Mouse (Mus musculus) embryonic stem cell, embryonic (primary cell): ENCODE results near the gene C1qtnf5.

Source experiments
- CTCF ChIA-PET, 4 experiments: fragments of 300-600 bp in 2 of 4; fragments of 350-600 bp in 2 of 4; sonication (Branson Sonifier 250); formaldehyde crosslinking; loops; one replicate each; lab custom pipeline; 2022; ENCODE audit warnings: inconsistent platforms in 2 of 4; lab: Charles Lee
- POLR2A ChIA-PET, 4 experiments: fragments of 300-600 bp in 2 of 4; fragments of 350-600 bp in 2 of 4; sonication (Branson Sonifier 250); formaldehyde crosslinking; loops; one replicate each; lab custom pipeline; 2022; ENCODE audit warnings: antibody characterized with exemption in 4 of 4, inconsistent platforms in 1 of 4; lab: Charles Lee

Gene C1qtnf5

DNA sequence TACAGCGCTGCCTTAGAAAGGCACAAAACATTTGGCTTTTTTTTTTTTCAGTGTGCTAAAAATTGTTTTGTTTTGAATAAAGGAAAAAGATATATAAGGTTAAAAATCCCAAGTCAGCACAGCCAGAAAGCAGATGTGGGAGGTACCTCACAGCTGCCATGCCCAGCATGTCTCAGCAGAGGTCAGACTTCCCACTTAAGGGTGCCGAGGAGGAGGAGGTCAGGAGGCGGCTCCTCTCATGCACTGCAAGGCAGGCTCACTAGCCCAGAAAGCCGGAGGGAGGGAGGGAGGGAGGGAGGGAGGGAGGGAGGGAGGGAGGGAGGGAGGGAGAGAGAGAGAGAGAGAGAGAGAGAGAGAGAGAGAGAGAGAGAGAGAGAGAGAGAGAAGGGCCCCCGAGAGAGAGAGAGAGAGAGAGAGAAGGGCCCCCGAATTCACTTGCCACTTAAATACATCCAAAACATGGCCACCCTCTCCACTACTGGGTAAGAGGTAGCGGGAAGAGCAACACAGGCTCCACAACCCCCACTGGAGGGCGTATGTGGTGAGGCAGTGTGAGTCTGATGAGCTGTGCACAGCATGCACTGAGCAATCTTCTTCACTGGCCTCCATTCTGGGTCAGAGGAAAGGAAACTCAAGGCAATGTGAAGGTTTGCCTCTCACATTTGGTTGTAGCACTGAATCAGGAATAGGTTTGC lies 37.1 kb downstream of the C1qtnf5 start:
- POLR2A ChIA-PET, result interaction anchor here in 2 of 4 experiments (0.6 to 10.1 kb wide), 13 partner anchors 9 to 273 kb away, joined by 3 to 72 read pairs (median 4); partner anchors contain the start of genes H2afx (in 1 of the 2) and Mcam (in 1 of the 2)
- CTCF ChIA-PET, result interaction anchor here (0.5 to 1.5 kb wide), 26 partner anchors 8 to 826 kb away, joined by 3 to 9 read pairs (median 4); partner anchors contain the start of genes Abcg4 (in 1 of the 4), Cbl (in 1 of the 4), Dpagt1 (in 1 of the 4) and H2afx (in 1 of the 4)

DNA sequence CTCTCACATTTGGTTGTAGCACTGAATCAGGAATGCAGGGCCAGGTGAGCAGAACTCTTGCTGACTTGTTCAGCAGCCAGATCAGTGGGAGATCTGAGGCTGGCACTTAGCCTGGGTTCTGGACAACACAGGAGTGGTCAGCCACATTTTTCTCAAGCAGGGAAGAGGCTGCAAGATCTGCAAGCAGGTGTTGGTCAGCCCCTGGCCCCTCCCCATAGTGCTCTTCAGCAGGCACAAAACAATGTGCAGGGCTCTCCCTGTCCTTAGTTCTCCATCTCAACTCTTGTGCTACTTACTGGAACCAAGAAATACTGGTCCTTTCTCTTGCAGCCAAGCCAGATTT lies 37.6 kb downstream of the C1qtnf5 start:
- ChIA-PET CTCF (interaction anchor here (0.5 to 1.5 kb wide), 18 partner anchors 9 to 827 kb away, joined by 3 to 6 read pairs (median 4); partner anchors contain the start of genes Dpagt1 (in 1 of the 4) and H2afx (in 1 of the 4)), POLR2A (interaction anchor here in 2 of 4 experiments (0.6 to 10.1 kb wide), 11 partner anchors 10 to 190 kb away, joined by 3 to 72 read pairs (median 4); partner anchors contain the start of genes H2afx (in 1 of the 2) and Mcam (in 1 of the 2))

GRCm38 (mm10) chr9:44147290-44147689 lies 40.2 kb downstream of the C1qtnf5 start:
- ChIA-PET CTCF (interaction anchor here in 3 of 4 experiments (0.7 to 1.5 kb wide), 11 partner anchors 11 to 162 kb away, joined by 3 to 16 read pairs (median 4); partner anchors contain the start of gene Mcam (in 1 of the 3)), POLR2A (interaction anchor here in 2 of 4 experiments (0.8 to 1.6 kb wide), 7 partner anchors 11 to 197 kb away, joined by 3 to 4 read pairs (median 3); partner anchors contain the start of genes Cbl (in 1 of the 2), H2afx (in 1 of the 2) and Hmbs (in 1 of the 2))
